Mouse (Mus musculus): ENCODE measurements around the gene Vash1.
A peak's percentile ranks its signal among the peaks of the same experiment; 100 is the strongest.

- TF ChIP-seq CTCF (IDR thresholded peaks at IDR 0.05; ENCODE audit: borderline replicate concordance, insufficient read depth, low read depth, low read length): peak; percentile 20; the same call in 1 of the 2 replicates
- TF ChIP-seq POLR2A (IDR thresholded peaks at IDR 0.05; ENCODE audit: borderline replicate concordance, insufficient read depth, low read length): no peak
Measured at GRCm38 (mm10) chr12:86680591-86681193, 2.2 kb downstream of the Vash1 start.

All from cerebellum, adult 2 months (tissue).